Mouse (Mus musculus) kidney, adult 2 months (tissue): ENCODE measurements at regions not wholly inside any gene's neighbourhood (a gene's known extent, or its start where the extent isn't known, plus 50 kb on each side); places are given as distances from the start of the nearest gene placed in this dataset.

Experiments
- CTCF ChIP-seq: fragments of 200-500 bp; conservative IDR thresholded peaks from 2 replicates; pipeline ENCODE4 v1.5.1; 2011; ENCODE audit warnings: low read depth, mild to moderate bottlenecking, control low read depth, low read length, moderate library complexity, mixed read lengths; ENCODE audit not compliant: insufficient read depth, insufficient read length
- POLR2A ChIP-seq: fragments of 200-500 bp; IDR thresholded peaks from one replicate; pipeline ENCODE4 v1.6.1; 2011; ENCODE audit warnings: low read depth, low read length, control low read depth

DNA sequence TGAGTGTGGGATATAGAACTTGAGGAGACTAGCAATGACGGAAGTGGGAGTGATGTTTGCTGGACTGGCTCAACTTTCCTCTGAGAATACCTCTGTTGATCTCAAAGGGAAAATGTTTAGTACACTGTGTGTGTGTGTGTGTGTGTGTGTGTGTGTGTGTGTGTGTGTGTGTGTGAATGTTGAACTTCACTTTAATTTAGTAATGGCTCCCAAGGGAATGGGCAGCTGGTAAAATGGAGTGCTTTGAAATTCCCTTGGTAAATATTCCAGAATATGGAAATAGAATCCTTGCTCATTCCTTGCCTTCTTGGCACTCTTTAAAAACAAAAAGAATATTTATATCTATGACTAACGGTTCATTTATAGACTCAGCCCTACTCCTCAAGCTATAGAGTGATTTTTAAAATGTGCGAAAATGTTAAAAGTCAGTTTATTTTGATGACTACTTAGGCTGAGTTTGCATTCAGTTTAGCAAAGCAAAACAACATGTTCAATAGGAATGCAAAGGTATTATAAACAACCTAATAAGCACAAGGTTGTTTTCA lies 287.6 kb upstream of the Pitrm1 start:
- TF ChIP-seq POLR2A (no peak), CTCF (no peak)
